Mouse (Mus musculus) lung, adult 2 months (tissue): ENCODE measurements around the gene E2f2.

Experiments
- CTCF ChIP-seq: fragments of 200-500 bp; IDR thresholded peaks from 2 replicates; pipeline ENCODE4 v1.5.1; 2011; ENCODE audit warnings: mild to moderate bottlenecking, low read length, control low read depth; ENCODE audit not compliant: insufficient read depth
- POLR2A ChIP-seq: fragments of 200-500 bp; IDR thresholded peaks from 2 replicates; pipeline ENCODE4 v1.6.1; 2011; ENCODE audit warnings: low read depth, mild to moderate bottlenecking, control low read depth, low read length, borderline replicate concordance; ENCODE audit errors: extremely low read depth

GRCm38 (mm10) chr4:136140327-136141250 is 31.6 kb upstream of the E2f2 start:
- TF ChIP-seq CTCF = no peak
- TF ChIP-seq POLR2A = peak; percentile 65; the same call in 1 of the 2 replicates
